9 mouse cellular contexts compared by ENCODE assay signal in genomic region chr2:163838043-163838442, GRCm38 (mm10). TPM values are rescaled to one million over a fixed set of nuclear protein-coding genes. Genes with fewer than 3 reads are reported as not detected.
A peak's percentile ranks its signal among the peaks of the same experiment; 100 is the strongest.
DNase-seq lines count a peak whose midpoint lies in the region; ATAC-seq and TF ChIP-seq lines count a peak whose summit lies in the region.
"Had no signal": no experiment of that assay in that cellular context is flagged by ENCODE, and none has a peak within 500 bp of the region (broad histone marks: within the 10 kb centered on the region; RNA-seq: fewer than 3 reads in every experiment).

No protein-coding gene starts in this region.

- H3K9ac ChIP-seq in ES-Bruce4 (ENCODE audit: low read depth, poor library complexity, severe bottlenecking): no peak overlapping the region
- no peak overlapping the region for H3K9ac ChIP-seq in heart, postnatal 0 days (replicated peaks; ENCODE audit: low read depth, low read length)
- H3K9ac ChIP-seq: limb, embryonic 15.5 days had no signal

- no peak for TF ChIP-seq EP300 in ES-Bruce4 (IDR thresholded peaks at IDR 0.05; ENCODE audit: insufficient read depth, low read depth, low read length)
- TF ChIP-seq EP300 in heart, postnatal 0 days (IDR thresholded peaks at IDR 0.05; ENCODE audit: low read depth): no peak

- no peak overlapping the region for H3K4me3 ChIP-seq in ES-Bruce4 (ENCODE audit: low read depth, low read length)
- no peak overlapping the region for H3K4me3 ChIP-seq in embryonic facial prominence, embryonic 10.5 days
- H3K4me3 ChIP-seq in heart, postnatal 0 days (ENCODE audit: low read depth, low read length): no peak overlapping the region
- H3K4me3 ChIP-seq: limb, embryonic 15.5 days had no signal

- H3K9me3 ChIP-seq in ES-Bruce4 (replicated peaks; ENCODE audit: control insufficient read depth, insufficient read depth, low read length, poor library complexity, severe bottlenecking): no peaks in the 10 kb centered on the region
- H3K9me3 ChIP-seq in embryonic facial prominence, embryonic 10.5 days: 0 out of 2 replicates have a peak, but pooled peaks cover 6% of the 10 kb centered on the region
- 0 out of 2 replicates have a peak, but pooled peaks cover 8% of the 10 kb centered on the region for H3K9me3 ChIP-seq in heart, postnatal 0 days (replicated peaks; ENCODE audit: control insufficient read depth, low read length)
- H3K9me3 ChIP-seq: limb, embryonic 15.5 days had no signal

- WGBS in embryonic facial prominence, embryonic 10.5 days: 33% methylated on average over 9 of the region's 9 CpGs
- WGBS in heart, postnatal 0 days: 13% methylated on average over 9 of the region's 9 CpGs

- no peak for TF ChIP-seq POLR2A in ES-Bruce4 (IDR thresholded peaks at IDR 0.05; ENCODE audit: insufficient read depth, low read length)

- H3K4me1 ChIP-seq in ES-Bruce4 (ENCODE audit: control insufficient read depth, insufficient read depth, low read length): no peaks in the 10 kb centered on the region
- H3K4me1 ChIP-seq in embryonic facial prominence, embryonic 10.5 days: no peaks in the 10 kb centered on the region
- H3K4me1 ChIP-seq in heart, postnatal 0 days (ENCODE audit: control insufficient read depth, insufficient read depth): peaks cover 8% of the 10 kb centered on the region
- H3K4me1 ChIP-seq: limb, embryonic 15.5 days had no signal

- ATAC-seq in heart, postnatal 0 days (ENCODE audit: insufficient read depth, low read depth): 0 out of 2 replicates have a peak, but pooled peaks have one; percentile 24

- TF ChIP-seq CTCF in ES-Bruce4 (IDR thresholded peaks at IDR 0.05; ENCODE audit: low read depth, low read length): peak; percentile 99
- peak; percentile 99 for TF ChIP-seq CTCF in heart, postnatal 0 days (IDR thresholded peaks at IDR 0.05; ENCODE audit: low read depth)

- no peaks in the 10 kb centered on the region for H3K27me3 ChIP-seq in ES-Bruce4 (ENCODE audit: control insufficient read depth, insufficient read depth, low read length, poor library complexity, severe bottlenecking)
- no peaks in the 10 kb centered on the region for H3K27me3 ChIP-seq in embryonic facial prominence, embryonic 10.5 days (replicated peaks; ENCODE audit: low read depth, poor library complexity, severe bottlenecking)
- peaks cover 47% of the 10 kb centered on the region for H3K27me3 ChIP-seq in heart, postnatal 0 days (ENCODE audit: control insufficient read depth, insufficient read depth, low read length)

- H3K36me3 ChIP-seq in ES-Bruce4 (ENCODE audit: control insufficient read depth, insufficient read depth, low read length, poor library complexity, severe bottlenecking): no peaks in the 10 kb centered on the region
- H3K36me3 ChIP-seq in embryonic facial prominence, embryonic 10.5 days (replicated peaks): no peaks in the 10 kb centered on the region
- H3K36me3 ChIP-seq in heart, postnatal 0 days (replicated peaks; ENCODE audit: control insufficient read depth, insufficient read depth, low read length): no peaks in the 10 kb centered on the region
- H3K36me3 ChIP-seq: limb, embryonic 15.5 days had no signal

- peak; percentile 76 for DNase-seq in adrenal gland, postnatal 25 days
- peak; percentile 79 for DNase-seq in embryonic facial prominence, embryonic 10.5 days (ENCODE audit: low spot score)
- DNase-seq in heart, postnatal 0 days (ENCODE audit: low spot score): peak; percentile 74
- DNase-seq in layer of hippocampus, adult 9-11 months: peak; percentile 82
- DNase-seq in lung, postnatal 14 days: peak; percentile 87
- peak; percentile 86 for DNase-seq in retina, postnatal 1 day
- DNase-seq in thymus, postnatal 4 days: peak; percentile 86

- no peak overlapping the region for H3K4me2 ChIP-seq in heart, postnatal 0 days (ENCODE audit: low read depth, low read length)
- H3K4me2 ChIP-seq: limb, embryonic 15.5 days had no signal

- no peak overlapping the region for H3K27ac ChIP-seq in ES-Bruce4 (ENCODE audit: insufficient read depth, low read length)
- H3K27ac ChIP-seq in embryonic facial prominence, embryonic 10.5 days (replicated peaks): no peak overlapping the region
- no peak overlapping the region for H3K27ac ChIP-seq in heart, postnatal 0 days (ENCODE audit: low read depth)
- H3K27ac ChIP-seq: limb, embryonic 15.5 days had no signal

RNA-seq across cellular contexts. Expression of gene Kcnk15, which starts 15.4 kb away (rescaled TPM):
- not detected in 2 replicates for polyA plus RNA-seq in ES-Bruce4 (2011; ENCODE audit: insufficient read depth, insufficient read length, low read depth, missing spikeins)
- total RNA-seq in adrenal gland, postnatal 25 days (2021): not detected in 2 replicates
- not detected in 2 replicates for polyA plus RNA-seq in embryonic facial prominence, embryonic 10.5 days (2016; fragmentation: Nextera tagmentation; extraction: Ambion mirVana)
- not detected in 2 replicates for total RNA-seq in heart, postnatal 0 days (2014; rRNA removed; ENCODE audit: low replicate concordance)
- polyA plus RNA-seq in heart, postnatal 0 days (2015; fragmentation: Nextera tagmentation; extraction: Ambion mirVana): not detected in 2 replicates
- polyA plus RNA-seq: limb, embryonic 15.5 days had no signal

RNA-seq across cellular contexts. Expression of gene Ccn5, which starts 17.4 kb away (rescaled TPM):
- 1.0 and 1.2 TPM in 2 replicates for polyA plus RNA-seq in ES-Bruce4 (2011; ENCODE audit: insufficient read depth, insufficient read length, low read depth, missing spikeins)
- not detected in 2 replicates for total RNA-seq in adrenal gland, postnatal 25 days (2021)
- polyA plus RNA-seq in embryonic facial prominence, embryonic 10.5 days (2016; fragmentation: Nextera tagmentation; extraction: Ambion mirVana): 0.09 and 0.25 TPM in 2 replicates
- total RNA-seq in heart, postnatal 0 days (2014; rRNA removed; ENCODE audit: low replicate concordance): 2.6 TPM in 1 of 2 replicates, not detected in the other
- polyA plus RNA-seq in heart, postnatal 0 days (2015; fragmentation: Nextera tagmentation; extraction: Ambion mirVana): 1.4 and 2.8 TPM in 2 replicates
